Mouse (Mus musculus) bone marrow macrophage, adult 2 months (primary cell): ENCODE results near the gene Crlf2. TPM values are rescaled to one million over a fixed set of nuclear protein-coding genes. Genes with fewer than 3 reads are reported as not detected.

Source experiments
- H3K27ac ChIP-seq: 2 replicates; pipeline ENCODE4 v1.5.1; 2012; ENCODE audit warnings: low read depth, low read length; ENCODE audit not compliant: insufficient read depth
- H3K4me1 ChIP-seq: 2 replicates; pipeline ENCODE4 v1.6.1; 2012; ENCODE audit warnings: low read length; ENCODE audit not compliant: control insufficient read depth, insufficient read depth
- H3K4me3 ChIP-seq: 2 replicates; pipeline ENCODE4 v1.5.1; 2012; ENCODE audit warnings: mild to moderate bottlenecking, low read length, moderate library complexity; ENCODE audit not compliant: insufficient read depth
- CTCF ChIP-seq: IDR thresholded peaks from 2 replicates; pipeline ENCODE4 v1.5.1; 2012; ENCODE audit warnings: low read depth, mild to moderate bottlenecking, low read length, moderate library complexity
- POLR2A ChIP-seq: IDR thresholded peaks from 2 replicates; pipeline ENCODE4 v1.6.1; 2012; ENCODE audit warnings: mild to moderate bottlenecking, low read depth, low read length, borderline replicate concordance
- polyA plus RNA-seq: library from polyadenylated mRNA; stranded (reverse); fragments of >200 nt; gene quantifications from 2 replicates; pipeline ENCODE4 v1.2.4, GENCODE M21; 2012; ENCODE audit not compliant: missing spikeins, insufficient read depth, insufficient read length

The Crlf2 gene
- polyA plus RNA-seq, 1 experiment: 77.8 TPM

GRCm38 (mm10) chr5:109548712-109549111, 10.1 kb downstream of the Crlf2 start:
- no peak for TF ChIP-seq POLR2A
- TF ChIP-seq CTCF: peak; percentile 63
- Histone ChIP-seq H3K4me1 (no peaks in the 10 kb centered on the region), H3K27ac (peak overlapping the region; percentile 43; the same call in 1 of the 2 replicates), H3K4me3 (no peak overlapping the region)

GRCm38 (mm10) chr5:109547112-109547511, 11.7 kb downstream of the Crlf2 start:
- Histone ChIP-seq H3K27ac (no peak overlapping the region), H3K4me1 (no peaks in the 10 kb centered on the region), H3K4me3 (no peak overlapping the region)
- TF ChIP-seq CTCF: no peak
- TF ChIP-seq POLR2A: no peak

- H3K4me1 ChIP-seq: no peaks in the 10 kb centered on the region
- TF ChIP-seq POLR2A: no peak
- TF ChIP-seq CTCF: no peak
Observed at GRCm38 (mm10) chr5:109509679-109510078, 49.1 kb downstream of the Crlf2 start.

GRCm38 (mm10) chr5:109506729-109507128, 52.1 kb downstream of the Crlf2 start:
- Histone ChIP-seq H3K27ac (no peak overlapping the region), H3K4me1 (no peaks in the 10 kb centered on the region), H3K4me3 (no peak overlapping the region)
- TF ChIP-seq CTCF (no peak), POLR2A (no peak)

More at GRCm38 (mm10) chr5:109509679-109510078, 49.1 kb downstream of the Crlf2 start:
- Histone ChIP-seq H3K27ac (no peak overlapping the region), H3K4me3 (no peak overlapping the region)

Other genes with a start within 250 kb of the Crlf2 start
- gene Vmn2r16, start 228.8 kb downstream of the Crlf2 start, polyA plus RNA-seq: not detected in 2 replicates
- gene Vmn2r17, start 139.3 kb downstream of the Crlf2 start, polyA plus RNA-seq: not detected in 2 replicates
- gene 5430403G16Rik, start 132.0 kb upstream of the Crlf2 start, polyA plus RNA-seq: 2.7 and 3.7 TPM in 2 replicates
- gene 4930522L14Rik, start 192.9 kb upstream of the Crlf2 start, polyA plus RNA-seq: 10.5 and 12.2 TPM in 2 replicates